Mouse (Mus musculus) left cerebral cortex, postnatal 14 days (tissue): ENCODE results near the gene Enthd1. TPM values are rescaled to one million over a fixed set of nuclear protein-coding genes. Genes with fewer than 3 reads are reported as not detected.

Experiments used
- DNase-seq, 2 experiments: peaks; one replicate each; pipeline ENCODE4 v3.0.0; 2021 to 2022; ENCODE audit warnings: low spot score in 2 of 2, mixed read lengths in 1 of 2
- intact Hi-C: fragments of 180-260 bp; cut with DNase I; formaldehyde crosslinking; loops from one replicate; pipeline ENCODE4 v1.15.1; 2025
- total RNA-seq, 2 experiments: library from RNA; stranded (reverse); gene quantifications; 2 replicates each; pipeline ENCODE4 v1.2.3; 2021

Enthd1 gene
- total RNA-seq, 2 experiments from 2014 or later: 0.15 TPM; not detected in 1

- intact Hi-C loops: no loop called here
- DNase-seq: no peak
Observed at GRCm38 (mm10) chr15:80576415-80576994, 11.5 kb upstream of the Enthd1 start.

- DNase-seq: no peak
- intact Hi-C loops: no loop called here
Observed at GRCm38 (mm10) chr15:80575817-80576370, 10.9 kb upstream of the Enthd1 start.

GRCm38 (mm10) chr15:80574211-80575040 lies 9.5 kb upstream of the Enthd1 start:
- no peak for DNase-seq
- intact Hi-C loops: no loop called here

- no peak for DNase-seq
- intact Hi-C loops: no loop called here
Observed at GRCm38 (mm10) chr15:80572811-80573520, 8.0 kb upstream of the Enthd1 start.

GRCm38 (mm10) chr15:80572291-80572690 lies 7.3 kb upstream of the Enthd1 start, which contains the start of gene Grap2:
TSS of gene Grap2 (plus strand) at chr15:80572594.
- intact Hi-C loops: no loop called here
- no peak for DNase-seq

GRCm38 (mm10) chr15:80571611-80572010 lies 6.7 kb upstream of the Enthd1 start:
- intact Hi-C loops: no loop called here
- no peak for DNase-seq

- intact Hi-C loops: no loop called here
- DNase-seq: no peak
Observed at GRCm38 (mm10) chr15:80570226-80570625, 5.3 kb upstream of the Enthd1 start.

- intact Hi-C loops: no loop called here
- DNase-seq: no peak
Observed at GRCm38 (mm10) chr15:80569205-80569604, 4.2 kb upstream of the Enthd1 start.

GRCm38 (mm10) chr15:80567731-80568130 lies 2.8 kb upstream of the Enthd1 start:
- peak in 1 of 2 experiments; percentile 22 for DNase-seq
- intact Hi-C loops: no loop called here

- no peak for DNase-seq
- intact Hi-C loops: no loop called here
Observed at GRCm38 (mm10) chr15:80567139-80567538, 2.2 kb upstream of the Enthd1 start.

GRCm38 (mm10) chr15:80566696-80567095 lies 1.7 kb upstream of the Enthd1 start:
- intact Hi-C loops: no loop called here
- no peak for DNase-seq

- intact Hi-C loops: no loop called here
- no peak for DNase-seq
Observed at GRCm38 (mm10) chr15:80563634-80564208, 1.2 kb downstream of the Enthd1 start.

GRCm38 (mm10) chr15:80562446-80562845 lies 2.5 kb downstream of the Enthd1 start:
- intact Hi-C loops: no loop called here
- DNase-seq: no peak

GRCm38 (mm10) chr15:80560646-80561580 lies 4.0 kb downstream of the Enthd1 start:
- intact Hi-C loops: no loop called here
- DNase-seq: no peak

GRCm38 (mm10) chr15:80559978-80560377 lies 5.0 kb downstream of the Enthd1 start:
- no peak for DNase-seq
- intact Hi-C loops: no loop called here

- intact Hi-C loops: no loop called here
- DNase-seq: no peak
Observed at GRCm38 (mm10) chr15:80559534-80559933, 5.4 kb downstream of the Enthd1 start.

- DNase-seq: no peak
Observed at GRCm38 (mm10) chr15:80557745-80558144, 7.2 kb downstream of the Enthd1 start.

GRCm38 (mm10) chr15:80556021-80556420 lies 8.9 kb downstream of the Enthd1 start:
- intact Hi-C loops: no loop called here
- no peak for DNase-seq

More at GRCm38 (mm10) chr15:80557745-80558144, 7.2 kb downstream of the Enthd1 start:
- intact Hi-C loops: no loop called here
